Mouse (Mus musculus): Measurements from ENCODE around the gene Tll2. TPM values are rescaled to one million over a fixed set of nuclear protein-coding genes. Genes with fewer than 3 reads are reported as not detected.

The Tll2 gene
- total RNA-seq (2023): not detected

GRCm38 (mm10) chr19:41206811-41207344 is at the start of gene Tll2:
Gene Tll2, minus strand, starts transcription at chr19:41206835.

DNA sequence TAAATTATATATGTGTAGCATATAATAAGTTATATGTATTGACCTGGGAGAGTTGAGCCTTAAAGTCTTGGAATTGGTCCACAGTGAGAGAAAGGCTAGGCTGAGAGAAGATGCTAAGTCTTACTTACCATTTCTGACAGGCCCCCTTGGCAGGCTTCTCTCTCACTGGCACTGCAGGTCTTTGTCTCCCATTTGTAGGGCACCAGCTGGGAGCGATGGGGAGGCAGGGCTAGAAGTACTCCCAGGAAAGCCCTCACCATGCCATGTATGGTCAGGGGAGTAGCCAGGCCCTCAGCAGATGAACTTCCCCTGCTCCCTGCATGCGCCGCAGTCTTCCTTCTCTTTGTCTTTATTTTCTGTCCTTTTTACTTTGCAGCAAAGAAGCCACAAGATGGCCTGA is 129.7 kb downstream of the Tll2 start, which contains the start of gene Opalin:
Gene Opalin (minus strand): TSS at position 208 of the 400 bp plus-strand sequence.

Other genes with a start within 250 kb of the Tll2 start
- 1 to 10 TPM; 6.2 to 8.6 TPM for gene Blnk, start 212.3 kb downstream of the Tll2 start, total RNA-seq (2023)
- 1 to 10 TPM; 2.9 to 4.3 TPM for gene Dntt, start 177.6 kb downstream of the Tll2 start, total RNA-seq (2023)
- gene Opalin, start 129.7 kb downstream of the Tll2 start, total RNA-seq (2023): not detected
- gene Tm9sf3, start 57.2 kb upstream of the Tll2 start, total RNA-seq (2023): 10 to 100 TPM; 83.0 to 94.9 TPM
- 10 to 100 TPM; 71.5 to 72.5 TPM for gene Pik3ap1, start 178.3 kb upstream of the Tll2 start, total RNA-seq (2023)